Mouse (Mus musculus) E14TG2a.4 (cell line): ENCODE data around the gene Mcts2.

ENCODE experiments used
- CTCF ChIP-seq: conservative IDR thresholded peaks from 2 replicates; pipeline ENCODE4 v1.5.1; 2014; ENCODE audit warnings: low read length
- NANOG ChIP-seq: IDR thresholded peaks from 2 replicates; pipeline ENCODE4 v1.6.1; 2014; ENCODE audit warnings: borderline replicate concordance, low read length, mixed read lengths
- POU5F1 ChIP-seq: IDR thresholded peaks from 2 replicates; pipeline ENCODE4 v1.6.1; 2014; ENCODE audit warnings: low read length, borderline replicate concordance

DNA sequence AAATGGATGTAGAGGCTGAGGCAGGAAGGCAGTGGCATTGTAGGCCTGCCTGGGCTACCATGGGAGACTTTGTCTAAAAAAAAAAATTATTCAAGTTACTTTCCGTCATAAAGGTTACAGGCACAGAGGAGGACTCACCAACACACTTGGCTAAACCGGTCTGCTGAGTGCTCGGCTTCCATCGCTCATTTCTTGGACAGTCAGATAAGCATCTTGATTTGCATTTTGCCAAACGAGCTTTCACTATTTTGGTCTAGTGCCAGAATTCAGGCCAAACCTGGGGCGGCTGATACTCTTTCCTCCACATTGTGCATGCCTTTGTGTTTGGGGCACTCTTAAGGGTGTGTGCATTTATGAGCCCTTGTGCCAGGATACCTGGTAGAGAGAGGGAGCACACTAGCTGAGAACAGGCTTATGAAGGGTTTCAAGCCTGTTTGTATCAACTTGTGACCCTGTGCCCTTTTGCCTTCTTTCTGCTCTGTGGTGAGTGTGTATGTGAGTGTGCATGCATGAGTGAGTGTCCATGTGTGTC lies 29.5 kb downstream of the Mcts2 start:
- no peak for TF ChIP-seq CTCF
- TF ChIP-seq NANOG, result no peak
- no peak for TF ChIP-seq POU5F1
